Mouse (Mus musculus): Measurements from ENCODE around the gene Vmn2r22. TPM values are rescaled to one million over a fixed set of nuclear protein-coding genes. Genes with fewer than 3 reads are reported as not detected.

Vmn2r22 gene
- 0.05 TPM for polyA plus RNA-seq (2017; shearing (Covaris generic))

GRCm38 (mm10) chr6:123650625-123651024 is at the start of gene Vmn2r22:
Gene Vmn2r22 (minus strand): TSS chr6:123650725.

Other genes with a start within 250 kb of the Vmn2r22 start
- gene Vmn2r20, start 232.6 kb downstream of the Vmn2r22 start, polyA plus RNA-seq (2017; shearing (Covaris generic)) = 0.04 TPM
- gene Vmn2r21, start 117.3 kb downstream of the Vmn2r22 start, polyA plus RNA-seq (2017; shearing (Covaris generic)) = not detected
- 0.04 TPM for gene Vmn2r23, start 51.9 kb upstream of the Vmn2r22 start, polyA plus RNA-seq (2017; shearing (Covaris generic))
- gene Vmn2r24, start 128.2 kb upstream of the Vmn2r22 start, polyA plus RNA-seq (2017; shearing (Covaris generic)) = 0.02 TPM
- 0.06 TPM for gene Vmn2r25, start 202.7 kb upstream of the Vmn2r22 start, polyA plus RNA-seq (2017; shearing (Covaris generic))